Mouse (Mus musculus): ENCODE data around the gene Sppl2b. TPM values are rescaled to one million over a fixed set of nuclear protein-coding genes. Genes with fewer than 3 reads are reported as not detected.

The Sppl2b gene
- total and polyA plus RNA-seq, 3 experiments: 52.0 to 65.9 TPM; not detected in 1

DNA sequence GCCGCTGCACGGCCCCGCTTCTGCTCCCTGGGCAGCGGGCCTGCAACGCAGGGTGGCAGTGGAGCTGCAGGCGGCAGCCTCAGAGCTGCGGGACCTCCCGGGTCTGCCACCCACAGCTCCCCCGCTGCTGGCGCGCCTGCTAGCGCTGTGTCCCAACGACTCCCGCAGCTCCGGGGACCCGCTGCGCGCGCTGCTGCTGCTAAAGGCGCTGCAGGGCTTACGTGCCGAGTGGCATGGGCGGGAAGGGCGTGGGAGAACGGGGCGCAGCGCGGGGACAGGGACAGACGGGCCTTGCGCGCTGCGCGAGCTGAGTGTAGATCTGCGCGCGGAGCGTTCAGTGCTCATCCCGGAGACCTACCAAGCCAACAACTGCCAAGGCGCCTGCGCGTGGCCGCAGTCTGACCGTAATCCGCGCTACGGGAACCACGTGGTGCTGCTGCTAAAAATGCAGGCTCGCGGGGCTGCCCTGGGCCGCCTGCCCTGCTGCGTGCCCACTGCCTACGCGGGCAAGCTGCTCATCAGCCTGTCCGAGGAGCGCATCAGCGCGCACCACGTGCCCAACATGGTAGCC, 47.9 kb upstream of the Sppl2b start (continued):
- no peak for TF ChIP-seq POLR2AphosphoS5 (IDR thresholded peaks at IDR 0.05; ENCODE audit: borderline replicate concordance, low read depth, low read length)
- TF ChIP-seq MAZ (IDR thresholded peaks at IDR 0.05; ENCODE audit: low read depth, low read length): no peak

DNA sequence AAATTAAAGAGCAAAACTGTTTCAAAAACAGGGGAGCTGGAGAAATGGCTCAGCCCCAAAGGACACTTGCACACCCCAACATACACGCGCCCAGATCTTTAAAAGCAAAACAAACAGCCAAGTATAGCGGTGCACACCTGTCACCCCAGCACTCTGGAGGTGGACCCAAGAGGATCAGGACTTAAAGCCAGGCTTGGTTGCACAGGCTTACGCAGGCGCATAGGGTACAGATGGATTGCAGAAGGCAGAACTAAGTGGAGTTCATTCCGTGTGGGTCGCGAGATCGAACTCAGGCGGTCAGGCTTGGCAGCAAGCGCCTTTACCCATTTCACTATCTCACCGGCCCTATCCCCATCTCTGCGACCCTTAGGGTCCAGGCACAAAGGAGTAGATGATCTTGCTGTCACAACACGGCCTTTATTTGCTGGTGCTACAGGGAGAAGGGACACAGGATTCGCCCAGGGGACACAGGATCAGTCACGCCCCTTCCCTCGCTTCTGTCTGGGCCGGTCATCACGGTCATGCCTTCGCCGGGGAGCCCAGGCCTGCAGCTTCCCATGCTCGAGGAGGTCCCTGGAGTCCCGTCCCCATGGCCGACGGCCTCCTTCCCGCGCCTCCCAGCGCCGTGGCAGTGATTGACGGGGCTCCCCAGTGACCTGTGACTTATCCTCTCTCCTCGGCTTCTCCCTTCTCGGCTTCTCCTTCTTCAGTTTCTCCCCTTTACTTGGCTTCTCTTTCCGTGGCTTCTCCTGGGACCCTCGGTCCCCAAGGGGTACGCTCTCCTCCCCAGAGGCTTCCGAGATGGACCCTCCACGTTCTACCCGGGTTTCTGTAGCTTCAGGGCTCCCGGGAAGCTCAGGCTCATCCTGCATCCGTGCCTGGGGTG, 46.7 kb upstream of the Sppl2b start:
- Histone ChIP-seq H3K4me3 (ENCODE audit: control insufficient read depth in 1 of 2, insufficient read depth in 1 of 2, low read depth in 2 of 2, low read length in 2 of 2) (no peak overlapping the region), H3K9me3 (replicated peaks; ENCODE audit: insufficient read depth, low read length) (no peaks in the 10 kb centered on the region), H3K27me3 (ENCODE audit: control insufficient read depth in 1 of 2, insufficient read depth in 2 of 2, low read length in 2 of 2) (no peaks in the 10 kb centered on the region), H3K79me2 (ENCODE audit: control insufficient read depth, insufficient read depth, low read length, poor library complexity) (no peaks in the 10 kb centered on the region), H3K27ac (ENCODE audit: control insufficient read depth, low read depth, low read length) (no peak overlapping the region), H3K36me3 (ENCODE audit: control insufficient read depth in 1 of 2, insufficient read depth in 2 of 2, low read length in 2 of 2) (no peaks in the 10 kb centered on the region), H3K4me1 (ENCODE audit: control insufficient read depth in 1 of 2, insufficient read depth in 2 of 2, low read length in 2 of 2) (0 out of 4 replicates have a peak, but pooled peaks cover 0 to 5% of the 10 kb centered on the region in 2 experiments), H3K9ac (ENCODE audit: control insufficient read depth, low read depth, low read length, poor library complexity, severe bottlenecking) (no peak overlapping the region)
- DNase-seq (ENCODE audit: low read depth, low spot score): no peak
- TF ChIP-seq POLR2AphosphoS5 (IDR thresholded peaks at IDR 0.05; ENCODE audit: borderline replicate concordance, low read depth, low read length) (no peak), GATA1 (IDR thresholded peaks at IDR 0.05; ENCODE audit: low read depth, low read length) (no peak), MEF2A (IDR thresholded peaks at IDR 0.05; ENCODE audit: extremely low read depth, insufficient replicate concordance, low read depth, low read length, poor library complexity, severe bottlenecking) (no peak), SIN3A (IDR thresholded peaks at IDR 0.05; ENCODE audit: low read length) (no peak), ZKSCAN1 (IDR thresholded peaks at IDR 0.05; ENCODE audit: low read depth, low read length) (no peak), ZMIZ1 (IDR thresholded peaks at IDR 0.05; ENCODE audit: low read depth, low read length) (no peak), MAX (IDR thresholded peaks at IDR 0.05; ENCODE audit: low read length) (no peak), POLR2AphosphoS2 (IDR thresholded peaks at IDR 0.05; ENCODE audit: low read length) (no peak), CTCF (IDR thresholded peaks at IDR 0.05 in 2 of 3, conservative IDR thresholded peaks at IDR 0.05 in 1 of 3; ENCODE audit: control insufficient read depth in 1 of 3, insufficient read depth in 1 of 3, low read depth in 2 of 3, low read length in 3 of 3, poor library complexity in 1 of 3, severe bottlenecking in 1 of 3) (no peak), TAL1 (IDR thresholded peaks at IDR 0.05; ENCODE audit: low read length) (no peak), RCOR1 (IDR thresholded peaks at IDR 0.05; ENCODE audit: low read depth, low read length) (no peak), MAFK (IDR thresholded peaks at IDR 0.05; ENCODE audit: borderline replicate concordance, low read depth, low read length) (no peak), MXI1 (IDR thresholded peaks at IDR 0.05; ENCODE audit: low read depth, low read length) (no peak)

DNA sequence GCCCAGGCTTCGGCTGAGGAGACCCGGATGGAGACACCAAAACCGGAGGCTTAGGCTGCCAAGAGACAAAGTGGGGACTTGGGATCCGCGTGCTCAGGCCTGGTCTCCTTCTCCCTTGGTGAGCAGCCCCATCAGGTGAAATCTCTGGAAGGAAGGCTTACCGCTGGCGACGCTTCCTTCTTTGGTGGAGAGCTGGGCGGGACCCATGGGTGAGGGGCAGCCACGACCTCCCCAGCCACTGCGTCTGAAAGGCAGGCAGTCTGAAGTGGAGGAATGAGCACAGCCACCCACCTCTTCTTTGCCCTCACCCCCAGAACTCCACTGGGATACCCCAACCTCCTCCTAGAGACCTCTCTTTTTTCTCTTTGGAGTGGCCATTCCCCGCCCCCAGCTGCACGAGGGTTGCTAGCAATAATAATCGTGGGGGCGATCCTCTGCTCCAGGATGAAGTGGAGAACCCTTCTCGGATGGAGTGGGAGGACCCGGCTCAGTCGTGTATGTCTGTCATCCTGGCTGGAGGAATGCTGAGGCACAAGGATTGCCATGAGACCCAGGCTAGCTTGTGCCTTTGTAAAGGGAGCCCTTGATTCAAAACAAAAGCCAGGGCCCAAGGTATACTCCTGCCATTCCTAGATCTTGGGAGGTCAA, 46.0 kb upstream of the Sppl2b start:
- H3K4me3 ChIP-seq (ENCODE audit: control insufficient read depth in 1 of 2, insufficient read depth in 1 of 2, low read depth in 2 of 2, low read length in 2 of 2): no peak overlapping the region
- no peak for DNase-seq (ENCODE audit: low read depth, low spot score)
- no peaks in the 10 kb centered on the region for H3K9me3 ChIP-seq (replicated peaks; ENCODE audit: insufficient read depth, low read length)
- 0 out of 4 replicates have a peak, but pooled peaks cover 0 to 5% of the 10 kb centered on the region in 2 experiments for H3K4me1 ChIP-seq (ENCODE audit: control insufficient read depth in 1 of 2, insufficient read depth in 2 of 2, low read length in 2 of 2)
- H3K79me2 ChIP-seq (ENCODE audit: control insufficient read depth, insufficient read depth, low read length, poor library complexity): no peaks in the 10 kb centered on the region
- TF ChIP-seq E2F4 (IDR thresholded peaks at IDR 0.05; ENCODE audit: borderline replicate concordance, low read depth, low read length): no peak
- no peak for TF ChIP-seq JUND (IDR thresholded peaks at IDR 0.05; ENCODE audit: low read depth, low read length)
- no peak for TF ChIP-seq BHLHE40 (IDR thresholded peaks at IDR 0.05; ENCODE audit: borderline replicate concordance, low read depth, low read length)
- TF ChIP-seq CHD1 (IDR thresholded peaks at IDR 0.05; ENCODE audit: low read depth, low read length): no peak
- TF ChIP-seq USF2 (IDR thresholded peaks at IDR 0.05; ENCODE audit: borderline replicate concordance in 1 of 2, insufficient read depth in 1 of 2, low read depth in 1 of 2, low read length in 2 of 2): no peak
- TF ChIP-seq TBP (IDR thresholded peaks at IDR 0.05; ENCODE audit: low read depth, low read length): no peak
- no peak for TF ChIP-seq MYC (IDR thresholded peaks at IDR 0.05; ENCODE audit: low read depth, low read length)
- TF ChIP-seq TAL1 (IDR thresholded peaks at IDR 0.05; ENCODE audit: low read length): no peak
- TF ChIP-seq NRF1 (IDR thresholded peaks at IDR 0.05; ENCODE audit: insufficient read depth, low read depth, low read length, poor library complexity, severe bottlenecking): no peak
- TF ChIP-seq POLR2AphosphoS2 (IDR thresholded peaks at IDR 0.05; ENCODE audit: low read length): no peak
- no peak for TF ChIP-seq RCOR1 (IDR thresholded peaks at IDR 0.05; ENCODE audit: low read depth, low read length)
- TF ChIP-seq MEF2A (IDR thresholded peaks at IDR 0.05; ENCODE audit: extremely low read depth, insufficient replicate concordance, low read depth, low read length, poor library complexity, severe bottlenecking): no peak
- no peak for TF ChIP-seq ZMIZ1 (IDR thresholded peaks at IDR 0.05; ENCODE audit: low read depth, low read length)
- TF ChIP-seq KAT2A (conservative IDR thresholded peaks at IDR 0.05; ENCODE audit: low read depth, low read length): no peak
- TF ChIP-seq POLR2A (IDR thresholded peaks at IDR 0.05; ENCODE audit: control insufficient read depth in 1 of 2, insufficient read depth in 1 of 2, low read depth in 1 of 2, low read length in 2 of 2, poor library complexity in 1 of 2): no peak
- no peak for TF ChIP-seq CHD2 (IDR thresholded peaks at IDR 0.05; ENCODE audit: low read length)
- H3K9ac ChIP-seq (ENCODE audit: control insufficient read depth, low read depth, low read length, poor library complexity, severe bottlenecking): no peak overlapping the region
- no peaks in the 10 kb centered on the region for H3K36me3 ChIP-seq (ENCODE audit: control insufficient read depth in 1 of 2, insufficient read depth in 2 of 2, low read length in 2 of 2)
- no peaks in the 10 kb centered on the region for H3K27me3 ChIP-seq (ENCODE audit: control insufficient read depth in 1 of 2, insufficient read depth in 2 of 2, low read length in 2 of 2)
- H3K27ac ChIP-seq (ENCODE audit: control insufficient read depth, low read depth, low read length): no peak overlapping the region

Measured in MEL (cell line).